Mouse (Mus musculus) T-helper 17 cell (primary cell): Measurements from ENCODE around the gene Nr1i2.

Experiments used
- in situ Hi-C, 2 experiments: fragments of 300-600 bp; cut with MboI, MseI; formaldehyde crosslinking; loops; 1 replicate in 1 of 2; 2 replicates in 1 of 2; pipeline ENCODE4 v1.15.1; 2025; ENCODE audit warnings: high pct_unique_total_duplicates in 2 of 2

Gene Nr1i2

DNA sequence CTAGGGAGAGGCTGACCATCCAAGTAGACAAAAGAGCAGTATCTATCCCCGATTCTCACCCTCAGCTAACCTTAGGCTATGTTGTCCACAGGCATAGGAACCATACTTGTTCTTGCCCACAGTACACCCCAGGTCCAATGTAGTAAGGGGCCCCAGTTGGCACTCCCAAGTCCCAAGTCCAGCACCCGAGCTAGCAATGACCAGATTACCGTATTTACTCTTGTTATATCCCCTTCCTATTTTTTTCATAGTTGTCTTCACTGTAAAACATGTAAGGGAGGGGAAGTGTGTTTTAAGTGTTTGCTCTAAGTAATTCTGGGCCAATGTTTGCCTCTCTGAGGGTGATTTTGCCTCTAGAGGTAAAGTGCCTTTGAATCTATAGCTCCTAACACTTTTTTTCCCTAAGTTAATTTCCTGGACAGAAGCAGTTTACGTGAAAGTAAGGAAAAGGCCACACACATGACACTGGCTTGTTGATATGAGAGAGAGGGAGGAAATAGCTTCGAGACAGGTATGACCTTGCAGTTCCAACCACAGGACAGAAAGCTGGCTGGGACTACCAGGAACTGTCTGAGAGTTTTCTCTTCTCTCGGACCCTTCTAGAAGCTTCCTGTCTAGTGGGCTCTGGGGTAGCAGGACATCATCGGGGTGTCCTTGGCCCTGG is at the start of gene Nr1i2:
TSS of gene Nr1i2 (minus strand) at position 140 of the 664 bp plus-strand sequence.
- in situ Hi-C loops = no loop called here

DNA sequence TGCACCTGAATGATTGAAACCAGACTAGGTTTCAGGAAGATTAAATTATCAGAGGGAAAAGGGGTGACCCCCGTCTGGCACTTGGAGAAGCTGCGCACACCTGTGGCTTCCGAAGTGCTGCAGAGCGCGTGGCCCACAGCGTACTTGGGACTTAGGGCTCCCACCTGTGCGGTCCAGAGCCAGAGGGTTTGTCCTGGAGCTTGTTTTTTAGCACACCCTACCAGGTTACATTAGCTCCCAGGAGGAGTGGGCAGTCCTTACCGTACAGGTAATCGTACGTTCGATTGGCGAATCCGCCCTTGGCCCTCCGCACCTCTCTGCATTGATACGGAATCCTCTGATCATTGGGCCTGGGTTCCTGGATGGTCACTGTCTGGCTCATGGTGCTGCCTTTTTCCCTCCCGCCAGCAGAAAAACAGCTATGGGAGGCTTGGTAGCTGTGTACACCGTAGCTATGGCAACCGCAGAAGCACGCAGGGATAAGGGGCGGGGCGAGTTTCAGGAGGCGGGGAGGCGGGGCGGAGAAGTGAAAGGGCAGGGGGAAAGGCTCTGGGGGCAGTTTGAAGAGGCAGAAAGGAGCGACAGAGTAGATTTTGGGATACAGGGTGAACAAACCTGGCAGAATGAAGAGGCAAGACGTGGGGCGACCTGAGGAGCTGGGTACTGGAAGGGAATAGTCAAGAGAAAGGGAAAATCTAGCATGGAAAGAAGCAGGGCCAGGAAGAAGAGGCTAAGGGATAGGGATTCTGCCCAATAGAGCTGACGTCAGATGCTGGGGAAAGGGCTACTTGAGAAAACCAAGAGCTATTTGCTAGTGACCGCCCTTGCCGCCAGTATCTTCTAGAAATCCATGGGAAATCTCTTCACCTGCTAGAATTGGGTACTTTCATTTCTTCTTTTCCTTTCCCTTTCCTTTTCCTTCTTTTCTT is 47.0 kb upstream of the Nr1i2 start, which contains the start of gene Maats1:
TSS of gene Maats1 (minus strand) at position 748 of the 929 bp plus-strand sequence.
- in situ Hi-C loops = no loop called here

DNA sequence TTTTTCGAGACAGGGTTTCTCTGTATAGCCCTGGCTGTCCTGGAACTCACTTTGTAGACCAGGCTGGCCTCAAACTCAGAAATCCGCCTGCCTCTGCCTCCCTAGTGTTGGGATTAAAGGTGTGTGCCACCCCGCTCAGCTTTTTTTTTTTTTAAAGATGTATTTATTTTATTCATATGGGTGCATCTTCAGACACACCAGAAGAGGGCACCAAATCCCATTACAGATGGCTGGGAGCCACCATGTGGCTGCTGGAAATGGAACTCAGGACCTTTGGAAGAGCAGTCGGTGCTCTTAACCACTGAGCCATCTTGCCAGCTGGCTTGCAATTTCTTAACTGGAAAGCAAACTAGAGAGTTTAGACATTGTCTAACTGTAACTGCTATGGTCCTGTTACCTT is 43.5 kb upstream of the Nr1i2 start:
- in situ Hi-C loops = loop anchor here in 1 of 2 experiments (5.0 kb wide), 1 partner anchor 159 kb away; no protein-coding TSS in a partner anchor

DNA sequence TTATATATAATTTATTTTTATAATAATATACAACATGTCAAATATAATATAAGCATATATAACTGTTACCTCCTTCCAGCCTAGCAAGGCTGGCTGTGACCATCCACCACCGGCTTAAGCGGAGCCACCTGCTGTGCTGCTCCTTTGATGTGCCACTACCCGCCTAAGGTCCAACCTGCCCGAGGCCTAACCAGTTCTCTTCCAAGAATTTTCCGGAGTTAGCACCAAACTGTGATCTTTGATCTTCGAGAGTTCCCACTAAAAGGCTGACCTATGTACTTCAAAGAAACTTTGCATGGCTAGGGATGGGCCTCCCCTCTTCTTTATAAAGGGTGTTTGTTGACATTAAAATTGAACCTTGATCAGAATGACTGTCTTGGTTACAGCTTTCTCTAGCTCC is 39.8 kb upstream of the Nr1i2 start:
- in situ Hi-C loops = no loop called here

DNA sequence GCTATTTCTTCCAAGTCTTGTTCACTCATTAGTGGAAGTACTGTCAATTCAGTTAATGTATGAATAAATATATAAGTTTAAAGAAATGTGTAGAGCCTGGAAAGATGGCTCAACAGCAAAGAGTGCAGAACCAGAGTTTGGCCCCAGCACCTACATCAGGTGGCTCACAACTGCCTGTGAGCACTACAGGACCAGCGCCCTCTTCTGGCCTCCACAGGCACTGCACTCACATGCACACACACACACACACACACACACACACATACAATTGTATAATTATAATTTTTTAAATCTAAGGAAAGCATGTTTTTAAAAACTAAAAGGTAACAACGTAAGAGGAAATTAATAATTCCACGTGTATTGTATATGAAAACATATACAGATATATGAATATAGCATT is 34.7 kb upstream of the Nr1i2 start:
- in situ Hi-C loops = no loop called here

DNA sequence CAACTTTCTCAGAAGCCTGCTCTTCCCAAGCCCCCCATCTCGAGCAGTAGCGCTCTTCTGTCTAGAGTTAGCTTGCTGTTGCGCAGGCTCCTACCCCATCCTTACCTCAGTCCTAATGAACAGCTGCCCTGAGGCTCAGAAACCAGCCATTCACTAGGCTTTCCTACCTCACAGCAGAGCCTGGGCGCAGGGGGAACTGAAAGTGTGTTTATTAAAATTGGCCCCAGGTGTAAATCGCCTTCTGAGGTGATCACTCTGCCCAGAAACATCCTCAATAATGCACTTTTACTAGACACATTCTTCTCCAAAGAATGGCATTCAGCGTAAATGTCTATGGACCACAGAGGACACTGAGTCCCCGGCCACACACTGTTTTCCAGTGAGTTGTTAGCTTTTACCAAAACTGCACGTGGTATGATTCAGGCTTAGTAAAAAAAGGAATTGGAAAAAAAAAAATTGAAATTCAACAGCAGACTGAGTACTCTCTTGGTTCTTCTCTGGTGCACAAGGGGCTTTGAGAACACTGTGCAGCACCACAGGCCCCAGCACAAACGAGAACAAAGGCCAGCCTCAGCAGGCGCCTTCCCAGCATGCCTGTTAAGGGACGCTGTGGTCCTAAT is 32.3 kb upstream of the Nr1i2 start:
- in situ Hi-C loops = no loop called here

DNA sequence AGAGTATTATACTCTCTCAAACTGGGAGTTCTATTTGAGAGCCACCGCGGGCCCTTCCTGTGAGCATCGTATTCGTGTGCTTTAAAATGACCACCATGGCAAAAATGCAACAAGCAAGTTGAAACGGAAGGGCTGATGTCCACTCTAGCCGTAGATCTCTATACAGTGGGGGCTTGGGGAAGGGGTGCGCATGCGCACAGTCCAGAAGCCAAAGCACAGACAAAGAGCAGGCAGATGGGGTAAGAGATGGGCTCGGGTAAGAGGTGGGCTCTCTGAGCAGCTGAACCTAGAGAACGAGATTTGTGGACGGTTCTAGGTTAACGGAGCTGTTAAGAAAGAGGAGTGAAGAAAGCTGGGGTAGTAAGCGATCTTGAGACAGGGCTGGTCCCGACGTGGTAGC is 29.7 kb upstream of the Nr1i2 start:
- in situ Hi-C loops = no loop called here

DNA sequence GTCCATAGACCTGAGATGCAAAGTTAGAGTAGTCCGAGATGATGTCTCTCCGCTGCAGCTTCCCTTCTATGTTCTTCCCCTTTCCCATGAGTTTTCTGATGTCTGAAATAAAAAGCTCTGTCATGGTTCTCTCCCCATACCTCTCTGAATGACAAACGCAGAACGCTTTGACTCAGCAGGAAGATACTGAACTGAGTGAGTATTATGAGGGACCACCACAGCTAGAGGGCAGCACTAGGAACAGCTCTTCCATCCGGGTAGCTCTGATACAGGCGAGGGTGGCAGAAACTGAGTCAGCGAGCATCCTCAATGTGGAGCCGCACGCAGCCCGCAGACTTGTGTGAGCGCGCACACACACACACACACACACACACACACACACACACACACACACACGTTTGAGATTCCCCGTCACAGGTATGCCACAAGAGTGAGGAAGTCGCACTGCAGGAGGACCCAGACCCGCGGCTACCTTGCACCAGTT is 26.9 kb upstream of the Nr1i2 start:
- in situ Hi-C loops = no loop called here

DNA sequence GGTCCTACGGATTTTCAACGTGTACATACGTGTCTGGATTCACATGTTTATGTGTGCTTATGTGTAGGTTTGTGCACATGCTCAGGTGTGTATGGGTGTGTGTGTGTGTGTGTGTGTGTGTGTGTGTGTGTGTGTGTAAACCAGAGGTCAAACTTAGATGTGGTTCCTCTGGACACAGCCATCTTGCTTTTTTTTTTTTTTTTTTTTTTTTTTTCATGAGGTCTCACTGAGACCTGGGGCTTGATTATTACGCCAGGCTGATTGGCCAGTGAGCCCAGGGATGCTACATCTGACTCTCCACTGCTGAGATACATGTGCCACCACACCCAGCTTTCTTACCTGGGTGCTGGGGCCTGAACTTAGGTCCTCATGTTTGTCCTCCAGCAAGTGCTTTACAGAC is 24.5 kb upstream of the Nr1i2 start:
- in situ Hi-C loops = no loop called here

DNA sequence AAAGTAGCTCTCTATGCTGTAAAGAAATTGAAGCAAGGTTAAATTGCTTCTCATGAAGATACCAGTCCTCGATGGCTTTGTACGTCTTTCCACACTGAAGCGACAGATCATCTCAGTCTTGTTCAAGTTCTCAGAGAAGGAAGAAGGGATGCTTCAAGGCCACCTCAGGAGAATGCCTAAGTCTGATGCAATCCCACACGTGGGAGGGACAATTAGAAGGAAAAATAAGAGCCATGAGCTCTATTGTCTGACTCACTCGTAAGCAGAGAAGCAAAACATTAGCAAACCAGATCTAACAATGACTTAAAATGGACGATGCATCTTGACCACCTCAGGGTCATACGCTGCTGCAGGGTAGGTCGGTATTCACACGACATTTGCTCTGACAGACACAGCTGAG is 23.9 kb upstream of the Nr1i2 start:
- in situ Hi-C loops = no loop called here

DNA sequence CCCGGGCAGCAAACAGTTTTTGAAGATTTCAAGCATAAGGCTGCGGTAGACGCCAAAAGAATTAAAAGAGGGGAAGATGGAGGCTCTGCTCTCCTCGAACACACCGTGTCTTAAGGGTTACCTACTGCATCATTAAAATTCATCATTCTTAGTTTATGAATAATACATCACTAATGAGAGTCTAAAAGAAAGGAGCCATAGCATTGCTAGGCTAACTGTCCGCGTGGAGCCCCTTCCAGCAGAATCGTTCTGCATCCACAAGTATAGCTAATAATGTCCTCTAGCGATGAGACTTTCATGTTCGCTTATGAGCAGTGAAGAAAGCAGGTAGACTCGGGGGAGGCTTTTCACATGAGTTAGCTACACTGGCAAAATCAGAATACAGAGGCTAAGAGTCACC is 13.6 kb upstream of the Nr1i2 start:
- in situ Hi-C loops = no loop called here

DNA sequence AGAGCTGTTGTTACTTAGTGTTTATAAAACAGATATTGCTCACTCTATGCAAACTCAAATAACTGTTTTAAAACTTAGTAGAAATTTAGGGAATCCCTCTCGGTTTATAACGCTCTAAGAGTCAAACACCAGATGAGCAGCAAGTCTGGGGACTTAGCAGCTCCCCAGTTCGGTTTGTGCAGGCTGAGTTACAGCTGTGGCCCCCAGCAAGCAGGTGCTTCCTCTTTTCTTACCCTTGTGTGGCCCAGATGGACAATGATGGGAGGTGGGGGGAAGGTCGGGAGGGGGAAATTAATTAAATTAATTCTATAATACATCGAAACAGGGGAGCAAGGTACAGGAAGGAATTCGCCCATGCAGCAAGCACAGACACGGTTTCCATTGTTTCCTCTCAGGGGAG is 13.0 kb upstream of the Nr1i2 start:
- in situ Hi-C loops = no loop called here

DNA sequence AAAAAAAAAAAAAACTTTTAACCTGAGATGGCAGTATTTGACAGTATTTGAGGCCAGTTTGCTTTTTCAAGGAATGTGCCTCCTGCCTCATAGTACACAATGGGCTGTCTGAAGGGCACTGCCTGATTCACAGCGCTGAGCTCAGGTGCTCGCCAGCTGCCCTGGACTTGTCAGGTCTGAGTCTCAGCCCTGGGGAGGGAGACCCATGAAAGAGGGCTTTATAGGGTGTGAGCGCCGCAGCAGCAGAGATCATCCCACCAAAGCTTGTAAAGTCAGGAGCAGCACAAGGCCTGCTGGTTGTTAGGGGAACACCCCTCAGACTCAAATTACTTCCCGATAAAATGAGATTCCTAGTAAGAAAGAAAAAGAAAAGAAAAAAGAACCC is 12.6 kb upstream of the Nr1i2 start:
- in situ Hi-C loops = no loop called here

DNA sequence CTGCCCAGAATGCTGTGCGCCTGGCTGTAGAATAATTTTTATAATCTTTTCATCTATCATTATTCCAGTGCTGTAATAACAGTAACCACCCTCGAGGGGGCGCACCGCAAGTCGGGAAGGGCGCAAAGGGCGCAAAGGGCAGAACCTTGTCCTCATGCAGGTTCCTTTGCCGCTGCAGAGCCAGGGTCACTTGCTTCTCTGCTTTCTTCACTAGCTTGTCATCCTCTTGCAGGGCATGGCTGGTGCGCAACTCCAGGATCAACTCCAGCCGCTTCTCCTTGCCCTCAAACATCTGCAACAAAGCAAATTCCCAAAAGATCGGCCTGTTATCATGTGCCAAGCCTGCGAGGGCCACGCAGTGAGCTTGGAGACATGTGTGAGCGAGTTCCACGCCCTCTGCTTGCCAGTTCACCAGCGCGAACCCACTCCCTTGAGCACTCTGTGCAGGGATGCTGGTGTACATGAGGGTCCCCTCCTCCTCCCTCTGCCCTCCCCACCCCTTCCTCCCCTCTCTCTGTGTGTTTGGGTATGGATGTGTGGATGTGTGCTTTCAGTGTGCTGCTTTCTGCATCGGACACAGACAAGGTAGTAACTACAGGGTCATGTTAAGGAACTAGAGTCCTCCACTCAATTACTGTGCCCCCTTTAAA is 12.1 kb upstream of the Nr1i2 start:
- in situ Hi-C loops = no loop called here

DNA sequence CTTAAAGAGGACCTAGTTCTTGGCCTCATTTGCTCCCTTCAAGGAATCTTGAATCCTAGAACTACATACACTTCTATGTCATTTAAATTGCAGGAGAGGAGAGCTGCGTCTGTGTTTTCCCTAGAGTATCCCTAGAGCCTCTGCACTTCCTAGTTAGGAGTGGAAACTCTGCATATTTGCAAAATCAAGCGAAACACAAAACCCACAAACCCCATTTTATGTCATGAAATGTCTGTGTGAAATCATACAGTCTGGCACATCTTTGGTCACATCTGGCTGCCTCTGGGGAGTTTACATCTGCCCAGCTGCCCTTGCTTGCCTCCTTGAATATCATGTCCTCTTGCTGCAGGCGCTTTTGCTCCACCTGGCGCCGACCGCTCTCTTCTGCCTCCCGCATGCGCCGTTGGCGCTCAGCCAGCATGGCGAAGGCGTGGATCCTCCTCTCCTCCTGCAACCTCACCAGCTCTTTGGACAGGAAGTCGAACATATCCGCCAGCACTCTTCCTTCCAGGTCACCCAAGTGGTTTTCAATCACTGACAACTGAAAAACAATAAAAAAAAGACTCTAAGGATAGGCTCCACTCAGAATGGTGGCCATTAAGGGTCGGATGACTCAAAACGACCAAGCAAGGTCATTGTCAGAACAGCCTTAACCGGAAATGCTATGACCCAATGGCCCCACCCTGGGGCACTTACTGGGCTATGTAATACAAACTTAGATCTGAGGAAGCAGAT is 10.0 kb upstream of the Nr1i2 start:
- in situ Hi-C loops = no loop called here

DNA sequence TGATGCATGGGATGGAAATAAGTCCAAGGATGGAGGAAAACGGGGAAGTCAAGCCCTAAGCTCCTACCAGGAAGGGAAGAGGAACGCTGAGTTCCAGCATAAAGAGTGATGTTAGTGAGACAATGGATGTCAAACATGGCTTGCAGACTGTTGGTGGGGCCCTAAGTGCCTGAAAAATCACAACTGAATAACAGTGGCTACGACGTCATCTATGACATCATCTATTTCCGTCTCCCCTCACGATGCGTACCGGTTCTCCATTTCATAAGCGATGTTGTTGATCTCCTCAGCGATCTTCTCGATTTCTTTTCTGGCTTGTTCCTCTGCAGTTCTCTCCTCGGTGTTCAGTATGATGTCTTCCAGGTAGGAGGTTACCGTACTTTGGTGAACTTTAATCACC is 7.7 kb upstream of the Nr1i2 start:
- in situ Hi-C loops = no loop called here

DNA sequence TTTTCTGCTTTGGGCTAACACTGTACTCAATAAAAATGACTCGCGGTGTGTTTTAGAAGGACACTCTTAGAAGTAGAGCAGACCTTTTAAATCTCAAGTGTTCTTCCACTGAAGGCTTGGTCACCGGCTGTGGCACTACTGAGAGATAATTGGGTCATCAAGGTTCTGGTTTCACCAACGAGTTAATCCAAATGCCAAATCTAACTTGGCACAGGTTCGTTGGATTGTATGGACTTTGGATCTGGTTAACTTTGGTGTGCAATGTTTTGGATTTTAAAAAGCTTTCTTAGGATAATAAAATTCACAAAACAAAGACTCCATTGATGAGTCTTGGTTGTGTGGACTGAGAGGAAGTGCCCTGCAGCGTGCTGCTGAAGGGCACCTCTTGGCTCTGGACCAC is 3.8 kb upstream of the Nr1i2 start:
- in situ Hi-C loops = no loop called here

DNA sequence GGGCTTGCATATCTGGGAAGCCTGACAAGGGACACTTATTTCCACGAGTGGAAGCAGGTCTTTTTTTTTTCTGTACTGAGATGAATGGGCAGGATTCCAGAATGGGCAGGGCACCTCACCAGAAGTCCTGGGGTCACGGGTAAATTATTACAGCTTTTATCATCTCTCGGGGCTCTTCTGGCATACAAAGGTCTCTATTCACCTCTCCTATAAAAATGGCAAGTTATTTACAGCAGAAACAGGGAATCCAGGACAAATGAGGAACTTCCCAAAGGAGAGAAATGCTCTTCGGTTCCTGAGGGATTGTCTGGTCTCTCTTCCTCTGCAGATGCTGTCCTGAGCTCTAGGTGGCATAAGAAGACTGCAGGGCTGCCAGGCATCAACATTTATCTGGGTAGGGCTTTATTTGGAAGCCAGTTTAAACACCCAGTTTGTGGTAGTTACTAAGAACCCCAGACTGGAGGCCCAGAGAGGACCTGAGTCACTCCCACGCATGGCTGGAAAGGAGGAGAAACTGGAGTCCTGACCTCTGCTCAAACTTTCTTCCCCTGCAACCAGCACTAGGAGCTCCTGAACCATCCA is 816 bp upstream of the Nr1i2 start:
- in situ Hi-C loops = no loop called here

DNA sequence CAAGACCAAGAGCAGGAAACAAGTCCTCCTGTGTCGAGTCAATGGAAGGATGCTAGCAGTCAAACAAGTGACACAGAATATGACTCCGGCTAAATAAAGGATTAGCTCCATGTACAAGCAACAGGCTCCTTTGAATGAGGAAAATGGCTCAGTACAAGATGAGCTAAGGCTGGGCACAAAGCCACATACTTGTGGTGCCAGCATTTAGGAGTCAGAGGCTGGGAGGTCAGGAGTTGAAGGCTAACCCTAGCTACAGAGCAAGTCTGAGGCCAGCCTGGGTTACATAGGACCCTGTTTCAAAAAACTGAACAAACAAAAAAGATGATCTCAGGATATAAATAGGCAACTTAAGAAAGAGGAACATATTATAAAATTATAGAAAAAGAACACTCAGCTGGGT is 4.5 kb downstream of the Nr1i2 start:
- in situ Hi-C loops = no loop called here

DNA sequence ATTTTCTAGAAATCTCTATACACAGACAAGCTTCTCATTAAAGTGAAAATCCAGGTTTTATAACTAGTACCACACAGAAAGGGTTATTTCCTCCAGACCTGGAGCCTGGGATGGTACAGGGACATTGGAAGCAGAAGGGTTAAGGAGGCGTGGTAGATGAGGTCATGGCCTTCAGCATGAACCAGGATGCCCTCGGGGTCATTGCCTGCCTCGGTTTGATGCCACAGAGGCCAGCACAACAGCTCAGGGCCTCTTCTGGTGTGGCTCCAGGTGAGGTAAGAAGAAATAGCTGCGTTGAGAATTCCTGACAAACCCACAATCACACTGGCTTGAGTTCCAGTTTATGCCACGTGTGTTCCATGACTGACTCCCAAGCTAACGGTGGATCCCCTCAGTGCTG is 5.8 kb downstream of the Nr1i2 start:
- in situ Hi-C loops = no loop called here

DNA sequence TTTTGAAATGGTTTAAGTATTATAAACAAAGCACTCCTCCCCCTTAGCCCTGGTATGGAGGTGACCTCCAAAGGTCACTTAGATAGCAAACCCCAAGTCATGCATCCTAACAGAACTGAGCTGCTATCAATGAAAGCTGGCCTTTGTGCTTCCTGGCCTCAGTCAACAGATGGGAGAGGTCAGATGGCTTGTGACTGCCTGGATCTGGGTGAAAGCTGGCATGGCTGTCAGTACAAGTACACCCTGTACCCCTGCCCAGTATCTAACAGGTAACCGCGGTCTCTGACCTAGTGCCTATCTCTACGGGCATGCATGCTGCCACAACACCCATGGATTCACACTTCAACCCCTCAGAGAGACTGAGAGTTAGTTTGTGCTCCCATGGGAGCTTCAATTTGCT is 6.9 kb downstream of the Nr1i2 start:
- in situ Hi-C loops = no loop called here
